Mouse (Mus musculus) hindbrain, embryonic 10.5 days (tissue): ENCODE results near the gene Plcb3. TPM values are rescaled to one million over a fixed set of nuclear protein-coding genes. Genes with fewer than 3 reads are reported as not detected.
"Not testable (repeated sequence)": the region's sequence is repeated elsewhere in the genome, so short reads cannot be mapped to it uniquely, and the experiment has no call there.

Source experiments
- DNase-seq: peaks from one replicate; pipeline ENCODE4 v3.0.0-alpha.2; 2017; ENCODE audit warnings: low spot score
- H3K27ac ChIP-seq: fragments of 300-500 bp; sonication (generic); 2 replicates; pipeline ENCODE4 v1.5.1; 2016; ENCODE audit warnings: mild to moderate bottlenecking, moderate library complexity
- H3K27me3 ChIP-seq: fragments of 300-500 bp; sonication (generic); 2 replicates; pipeline ENCODE4 v1.6.1; 2016; ENCODE audit warnings: mild to moderate bottlenecking; ENCODE audit not compliant: poor library complexity, insufficient read depth, severe bottlenecking
- H3K36me3 ChIP-seq: fragments of 300-500 bp; sonication (generic); 2 replicates; pipeline ENCODE4 v1.6.1; 2016; ENCODE audit warnings: mild to moderate bottlenecking, moderate library complexity
- H3K4me1 ChIP-seq: fragments of 300-500 bp; sonication (generic); replicated peaks from 2 replicates; pipeline ENCODE4 v1.6.1; 2016; ENCODE audit warnings: mild to moderate bottlenecking
- H3K4me3 ChIP-seq: fragments of 300-500 bp; sonication (generic); 2 replicates; pipeline ENCODE4 v1.5.1; 2016; ENCODE audit warnings: mild to moderate bottlenecking, moderate library complexity
- H3K9me3 ChIP-seq: fragments of 300-500 bp; sonication (generic); 2 replicates; pipeline ENCODE4 v1.6.1; 2016; ENCODE audit warnings: mild to moderate bottlenecking, moderate library complexity
- WGBS: fragments of 180-500 bp; shearing (Covaris S2); methylation state at CpG from one replicate; pipeline ENCODE4 v1.1.7; 2016; 5-methylcytosine and 5-hydroxymethylcytosine counted together
- polyA plus RNA-seq: library from polyadenylated mRNA; unstranded; fragments of >200 nt; fragmentation: Nextera tagmentation; extraction: Ambion mirVana; gene quantifications from 2 replicates; pipeline ENCODE4 v1.2.1, GENCODE M21; 2016

Plcb3 gene
- polyA plus RNA-seq, 1 experiment from 2014 or later, result 22.3 TPM

GRCm38 (mm10) chr19:6916496-6916895 is 59.8 kb downstream of the Plcb3 start:
- Histone ChIP-seq H3K36me3 (peaks cover 31% of the 10 kb centered on the region), H3K9me3 (no peaks in the 10 kb centered on the region), H3K27me3 (no peaks in the 10 kb centered on the region), H3K27ac (no peak overlapping the region), H3K4me1 (peaks cover 31% of the 10 kb centered on the region), H3K4me3 (no peak overlapping the region)
- DNase-seq, result no peak
- WGBS, result 81% methylated on average over 4 of the region's 4 CpGs

DNA sequence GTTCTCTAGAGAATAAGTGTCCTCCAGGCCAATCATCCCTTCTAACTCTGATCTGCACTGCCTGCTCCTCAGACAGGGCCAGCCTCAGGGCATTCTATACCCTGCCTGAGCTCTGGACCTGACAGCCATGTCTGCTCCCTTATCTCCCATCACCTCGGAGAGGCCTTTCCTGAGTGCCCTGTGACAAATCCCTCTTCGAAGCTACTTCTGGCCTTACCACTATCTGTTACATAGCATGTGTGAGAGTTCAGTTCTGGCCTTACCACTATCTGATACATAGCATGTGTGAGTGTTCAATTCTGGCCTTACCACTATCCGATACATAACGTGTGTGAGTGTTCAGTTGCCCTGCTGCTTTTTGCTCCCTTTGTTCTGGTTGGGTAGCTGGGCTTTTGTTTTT is 61.0 kb downstream of the Plcb3 start:
- Histone ChIP-seq H3K27me3 (no peaks in the 10 kb centered on the region), H3K4me3 (no peak overlapping the region), H3K4me1 (peaks cover 30% of the 10 kb centered on the region), H3K36me3 (peaks cover 38% of the 10 kb centered on the region), H3K27ac (no peak overlapping the region), H3K9me3 (no peaks in the 10 kb centered on the region)
- no peak for DNase-seq
- 92% methylated on average over 4 of the region's 4 CpGs for WGBS

DNA sequence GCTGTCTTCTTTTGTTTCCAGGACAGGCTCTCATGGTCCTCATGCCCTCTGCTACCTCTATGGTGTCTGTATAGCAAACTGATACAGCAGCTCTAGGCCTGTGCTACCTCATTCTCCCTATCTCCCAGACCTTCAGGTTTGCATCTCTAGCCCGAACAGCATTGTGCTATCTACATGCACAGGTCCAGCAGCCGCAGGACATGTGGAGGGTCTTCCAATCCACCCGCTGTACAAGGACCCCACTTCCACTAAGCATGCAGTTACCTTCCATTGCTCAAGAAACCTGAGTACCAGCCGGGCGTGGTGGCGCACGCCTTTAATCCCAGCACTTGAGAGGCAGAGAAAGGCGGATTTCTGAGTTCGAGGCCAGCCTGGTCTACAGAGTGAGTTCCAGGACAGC is 61.7 kb downstream of the Plcb3 start:
- DNase-seq, result no peak
- Histone ChIP-seq H3K36me3 (peaks cover 38% of the 10 kb centered on the region), H3K27ac (no peak overlapping the region), H3K4me1 (peaks cover 23% of the 10 kb centered on the region), H3K27me3 (no peaks in the 10 kb centered on the region), H3K4me3 (no peak overlapping the region), H3K9me3 (no peaks in the 10 kb centered on the region)
- WGBS, result 92% methylated on average over 9 of the region's 9 CpGs

GRCm38 (mm10) chr19:6913991-6914390 is 62.3 kb downstream of the Plcb3 start:
- H3K27ac ChIP-seq, result no peak overlapping the region
- no peaks in the 10 kb centered on the region for H3K27me3 ChIP-seq
- 0 out of 2 replicates have a peak overlapping the region, but pooled peaks have one; percentile 1 for H3K4me3 ChIP-seq
- H3K9me3 ChIP-seq, result no peaks in the 10 kb centered on the region
- H3K36me3 ChIP-seq, result peaks cover 38% of the 10 kb centered on the region
- peaks cover 25% of the 10 kb centered on the region for H3K4me1 ChIP-seq
- 84% methylated on average over 11 of the region's 11 CpGs for WGBS
- DNase-seq, result no peak

GRCm38 (mm10) chr19:6913036-6913435 is 63.2 kb downstream of the Plcb3 start:
- Histone ChIP-seq H3K27me3 (no peaks in the 10 kb centered on the region), H3K27ac (no peak overlapping the region)
- WGBS, result 89% methylated on average over 6 of the region's 6 CpGs

DNA sequence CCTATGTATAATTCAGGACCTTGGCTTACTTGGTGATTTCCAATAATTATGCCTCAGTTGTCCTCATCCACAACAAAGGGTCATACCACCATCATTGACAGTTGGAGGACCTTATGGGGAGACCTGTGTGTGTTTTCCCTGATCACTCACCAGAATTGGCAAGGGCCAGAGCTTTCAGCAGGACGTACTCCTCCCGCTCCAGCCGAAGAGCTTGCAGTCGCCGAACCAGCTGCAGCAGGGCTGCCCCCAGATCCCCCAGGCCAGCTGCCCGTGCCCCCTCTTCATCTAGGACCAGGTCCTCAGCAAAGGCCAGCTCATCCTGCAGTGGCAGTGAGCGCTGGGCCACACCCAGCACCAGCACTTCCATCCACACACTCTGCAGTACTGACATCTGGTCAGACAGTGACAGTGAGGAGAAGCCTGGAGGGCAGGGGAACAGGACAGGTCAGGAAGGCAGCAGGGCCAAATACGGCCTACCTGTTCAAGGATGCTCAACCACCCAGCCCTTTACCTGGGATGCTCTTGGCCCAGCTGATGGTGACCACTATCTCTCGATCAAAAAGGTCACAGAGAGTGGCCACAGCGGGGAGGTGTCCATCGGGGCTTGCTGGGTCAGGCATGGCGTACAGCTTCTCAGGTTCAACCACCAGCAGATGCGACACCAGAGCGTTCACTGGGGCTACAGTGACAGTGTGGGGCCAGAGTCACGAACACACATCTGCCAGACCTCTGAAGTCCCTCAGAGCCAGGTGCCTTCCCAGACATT is 63.9 kb downstream of the Plcb3 start:
- peaks cover 41% of the 10 kb centered on the region for H3K4me1 ChIP-seq
- H3K27me3 ChIP-seq, result no peaks in the 10 kb centered on the region
- H3K36me3 ChIP-seq, result peaks cover 39% of the 10 kb centered on the region
- H3K4me3 ChIP-seq, result no peak overlapping the region
- no peak overlapping the region for H3K27ac ChIP-seq
- DNase-seq, result no peak
- 93% methylated on average over 15 of the region's 15 CpGs for WGBS
- no peaks in the 10 kb centered on the region for H3K9me3 ChIP-seq

More at GRCm38 (mm10) chr19:6913036-6913435, 63.2 kb downstream of the Plcb3 start:
- Histone ChIP-seq H3K4me1 (peaks cover 35% of the 10 kb centered on the region), H3K9me3 (no peaks in the 10 kb centered on the region), H3K36me3 (peaks cover 38% of the 10 kb centered on the region), H3K4me3 (no peak overlapping the region)
- no peak for DNase-seq

DNA sequence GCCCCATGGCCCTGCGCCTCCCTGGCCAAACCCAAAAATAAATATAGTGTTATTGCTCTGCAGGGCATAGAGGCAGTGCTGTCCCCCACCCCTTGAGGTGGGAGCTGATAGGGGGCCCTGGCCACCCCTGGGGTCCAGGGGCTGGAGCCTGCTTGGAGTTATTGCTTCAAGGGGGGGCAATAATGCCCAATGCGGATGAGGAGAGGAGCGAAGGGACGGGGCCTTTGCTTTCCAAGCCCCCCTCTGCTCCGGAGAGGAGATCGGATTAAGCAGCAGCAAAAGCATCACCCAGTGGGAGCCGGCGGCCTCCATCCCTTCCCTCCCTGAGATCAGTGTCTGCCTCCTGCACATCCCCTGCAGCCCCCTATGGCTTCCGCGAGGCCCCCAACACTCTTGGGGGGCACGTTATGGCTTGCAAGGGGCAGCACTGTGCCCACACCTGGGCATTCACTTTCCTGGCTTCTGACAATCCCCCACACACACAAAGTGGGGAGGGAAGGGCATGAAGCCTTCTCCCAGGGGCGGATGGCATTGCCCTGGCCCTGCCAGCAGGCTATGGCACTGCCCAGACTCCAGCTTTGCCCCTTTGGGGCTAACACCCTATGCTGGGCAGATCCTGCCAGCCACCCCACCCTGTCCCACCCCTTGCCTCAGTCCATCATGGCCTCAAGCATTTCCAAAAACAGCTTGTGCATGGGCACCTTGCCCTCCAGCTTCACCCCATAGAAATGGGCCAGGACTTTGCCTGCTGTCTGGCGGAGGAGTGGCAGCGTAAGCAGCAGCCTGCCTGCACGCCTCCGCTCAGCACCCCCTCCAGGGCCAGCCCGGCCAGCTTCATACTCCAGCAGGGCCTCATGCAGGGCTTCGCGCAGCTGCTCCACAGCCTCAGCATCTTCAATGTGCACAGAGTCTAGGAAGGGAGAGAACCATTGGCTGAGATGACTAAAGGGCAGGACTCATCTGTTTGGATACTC is 64.9 kb downstream of the Plcb3 start:
- H3K4me1 ChIP-seq, result peaks cover 46% of the 10 kb centered on the region
- H3K9me3 ChIP-seq, result no peaks in the 10 kb centered on the region
- no peak for DNase-seq
- H3K27me3 ChIP-seq, result no peaks in the 10 kb centered on the region
- peak overlapping the region; percentile 71 for H3K4me3 ChIP-seq
- WGBS, result 87% methylated on average over 19 of the region's 19 CpGs
- H3K27ac ChIP-seq, result no peak overlapping the region; the same call in 1 of the 2 replicates
- peaks cover 49% of the 10 kb centered on the region for H3K36me3 ChIP-seq

GRCm38 (mm10) chr19:6910306-6910705 is 66.0 kb downstream of the Plcb3 start:
- H3K27me3 ChIP-seq, H3K9me3 ChIP-seq: not testable (repeated sequence)
- peak overlapping the region; percentile 71 for H3K4me3 ChIP-seq
- peak overlapping the region; percentile 90 for H3K27ac ChIP-seq
- peaks cover 46% of the 10 kb centered on the region for H3K4me1 ChIP-seq
- WGBS, result under 1% methylated on average over 30 of the region's 30 CpGs
- DNase-seq, result peak; percentile 52
- peaks cover 60% of the 10 kb centered on the region for H3K36me3 ChIP-seq

DNA sequence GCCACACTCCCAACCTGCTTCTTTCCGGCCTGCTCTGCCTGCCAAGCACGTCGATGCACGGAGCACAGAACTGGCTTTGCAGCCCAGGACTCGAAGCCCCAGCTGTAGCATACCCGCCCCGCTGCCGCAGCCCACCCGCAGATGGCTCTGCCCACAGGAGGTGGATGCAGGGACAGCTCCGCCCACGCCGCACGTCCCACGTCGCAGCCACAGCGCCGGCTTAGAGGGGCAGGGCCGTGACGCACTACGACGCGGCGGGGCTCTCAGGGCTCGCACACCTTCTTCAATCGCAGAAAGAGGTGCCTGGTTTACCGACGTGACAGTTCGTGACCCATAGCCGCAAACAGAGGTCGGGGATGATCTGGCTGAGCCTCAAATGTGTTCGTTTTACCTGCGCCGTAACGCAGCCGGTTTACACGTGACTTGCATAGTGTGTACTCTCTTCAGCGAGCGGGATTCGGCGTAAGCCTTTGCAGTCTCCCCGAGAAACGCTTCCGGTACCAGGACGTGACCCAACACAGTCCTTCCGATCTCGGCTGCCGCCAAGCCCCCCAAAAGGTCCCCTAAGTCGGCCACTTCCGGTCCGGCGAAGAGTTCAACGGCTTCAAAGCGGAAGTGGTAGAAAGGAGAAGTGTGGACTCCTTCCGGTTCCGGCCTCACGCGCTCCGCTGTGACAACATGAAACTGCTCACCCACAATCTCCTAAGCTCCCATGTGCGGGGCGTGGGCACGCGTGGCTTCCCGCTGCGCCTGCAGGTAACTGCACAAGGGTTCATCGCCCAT is 66.6 kb downstream of the Plcb3 start, which contains the start of the genes Trmt112 and Prdx5:
Trmt112 (plus strand) TSS at position 192 of the 783 bp plus-strand sequence.
Prdx5 (minus strand) TSS at position 600 of the 783 bp plus-strand sequence.
- Histone ChIP-seq H3K27me3 (no peaks in the 10 kb centered on the region), H3K36me3 (peaks cover 66% of the 10 kb centered on the region)

GRCm38 (mm10) chr19:6909021-6909420 is 67.2 kb downstream of the Plcb3 start:
- DNase-seq, result no peak
- H3K36me3 ChIP-seq, result peaks cover 66% of the 10 kb centered on the region
- peaks cover 44% of the 10 kb centered on the region for H3K4me1 ChIP-seq
- WGBS, result 12% methylated on average over 11 of the region's 11 CpGs
- H3K27ac ChIP-seq, result peak overlapping the region; percentile 90
- H3K27me3 ChIP-seq, result no peaks in the 10 kb centered on the region
- no peaks in the 10 kb centered on the region for H3K9me3 ChIP-seq
- H3K4me3 ChIP-seq, result peak overlapping the region; percentile 71

More for the DNA sequence above, 66.6 kb downstream of the Plcb3 start, which contains the start of the genes Trmt112 and Prdx5:
- WGBS, result under 1% methylated on average over 65 of the region's 65 CpGs
- H3K4me1 ChIP-seq, result peaks cover 46% of the 10 kb centered on the region
- no peaks in the 10 kb centered on the region for H3K9me3 ChIP-seq
- peak; percentile 93 for DNase-seq
- peak within 1 kb of the TSS; percentile 71 for H3K4me3 ChIP-seq
- H3K27ac ChIP-seq, result peak within 1 kb of the TSS; percentile 90

DNA sequence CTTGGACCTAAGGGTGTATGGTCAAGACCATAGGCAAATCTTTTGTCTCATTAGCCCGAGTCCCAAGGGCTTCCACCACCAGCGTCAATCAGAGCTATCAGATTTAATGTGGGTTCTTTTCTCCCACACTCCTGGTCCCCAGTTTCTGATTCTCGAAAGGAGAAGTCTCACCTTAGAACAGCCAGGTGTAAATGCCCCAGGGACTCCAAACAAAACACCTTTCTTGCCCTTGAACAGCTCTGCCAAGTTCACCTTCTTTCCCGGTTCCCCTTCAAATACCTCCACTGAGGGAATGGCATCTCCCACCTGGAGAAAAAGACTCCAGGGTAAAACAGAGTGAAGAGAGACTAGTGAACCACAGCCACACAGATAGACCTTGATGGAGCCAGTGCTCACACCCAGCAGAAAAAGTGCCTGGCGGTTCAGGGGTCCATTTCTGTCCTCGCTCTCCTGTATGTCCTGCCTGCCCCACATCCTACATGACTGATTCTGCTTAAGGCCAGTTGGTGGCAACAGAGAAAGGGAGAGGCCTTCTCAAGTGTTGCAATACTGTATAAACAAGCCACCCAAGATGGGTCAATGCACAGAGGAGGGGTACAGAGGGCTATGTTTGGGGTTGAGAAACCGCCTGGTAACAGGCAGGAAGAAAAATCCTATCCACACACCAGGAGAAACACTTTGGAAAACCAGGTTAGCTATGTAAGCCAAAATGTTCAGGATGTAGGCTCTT is 68.3 kb downstream of the Plcb3 start:
- H3K9me3 ChIP-seq, result no peaks in the 10 kb centered on the region
- H3K4me3 ChIP-seq, result peak overlapping the region; percentile 71
- H3K27ac ChIP-seq, result peak overlapping the region; percentile 17; the same call in 1 of the 2 replicates
- 90% methylated on average over 7 of the region's 7 CpGs for WGBS
- peaks cover 42% of the 10 kb centered on the region for H3K4me1 ChIP-seq
- peaks cover 59% of the 10 kb centered on the region for H3K36me3 ChIP-seq
- no peaks in the 10 kb centered on the region for H3K27me3 ChIP-seq
- DNase-seq, result no peak
